Mouse (Mus musculus) liver, embryonic 12.5 days (tissue): ENCODE data around the gene Rnf130. TPM values are rescaled to one million over a fixed set of nuclear protein-coding genes. Genes with fewer than 3 reads are reported as not detected.
A peak's percentile ranks its signal among the peaks of the same experiment; 100 is the strongest.

ENCODE experiments used
- ATAC-seq: fragments of 200-750 bp; cut with Nextera tagmentation; 2 replicates; pipeline ENCODE4 v1.8.0; 2017; ENCODE audit warnings: moderate number of reproducible peaks, mild to moderate bottlenecking, moderate library complexity
- H3K27ac ChIP-seq: fragments of 300-500 bp; sonication (generic); 2 replicates; pipeline ENCODE4 v1.5.1; 2016; ENCODE audit warnings: mild to moderate bottlenecking
- H3K27me3 ChIP-seq: fragments of 300-500 bp; sonication (generic); replicated peaks from 2 replicates; pipeline ENCODE4 v1.6.1; 2016; ENCODE audit warnings: mild to moderate bottlenecking, moderate library complexity
- H3K36me3 ChIP-seq: fragments of 300-500 bp; sonication (generic); 2 replicates; pipeline ENCODE4 v1.6.1; 2016; ENCODE audit warnings: mild to moderate bottlenecking, moderate library complexity
- H3K4me1 ChIP-seq: fragments of 300-500 bp; sonication (generic); 2 replicates; pipeline ENCODE4 v1.6.1; 2016
- H3K4me2 ChIP-seq: fragments of 300-500 bp; sonication (generic); 2 replicates; pipeline ENCODE4 v1.6.1; 2016; ENCODE audit warnings: mild to moderate bottlenecking, moderate library complexity
- H3K4me3 ChIP-seq: fragments of 300-500 bp; sonication (generic); 2 replicates; pipeline ENCODE4 v1.5.1; 2016; ENCODE audit warnings: mild to moderate bottlenecking, moderate library complexity
- H3K9ac ChIP-seq: fragments of 300-500 bp; sonication (generic); 2 replicates; pipeline ENCODE4 v1.6.1; 2016; ENCODE audit warnings: mild to moderate bottlenecking, moderate library complexity
- H3K9me3 ChIP-seq: fragments of 300-500 bp; sonication (generic); replicated peaks from 2 replicates; pipeline ENCODE4 v1.6.1; 2016; ENCODE audit warnings: mild to moderate bottlenecking, moderate library complexity
- WGBS: fragments of 180-500 bp; shearing (Covaris S2); methylation state at CpG from one replicate; pipeline ENCODE4 v1.1.7; 2016; ENCODE audit not compliant: insufficient replicate concordance; 5-methylcytosine and 5-hydroxymethylcytosine counted together
- polyA plus RNA-seq: library from polyadenylated mRNA; unstranded; fragments of >200 nt; fragmentation: Nextera tagmentation; extraction: Ambion mirVana; gene quantifications from 2 replicates; pipeline ENCODE4 v1.2.1, GENCODE M21; 2016

Rnf130 gene
- polyA plus RNA-seq, 1 experiment from 2014 or later: 39.2 TPM

- Histone ChIP-seq H3K4me2 (no peak overlapping the region), H3K4me1 (peaks cover 10% of the 10 kb centered on the region), H3K4me3 (no peak overlapping the region), H3K36me3 (no peaks in the 10 kb centered on the region), H3K27ac (no peak overlapping the region), H3K9ac (no peak overlapping the region), H3K9me3 (no peaks in the 10 kb centered on the region), H3K27me3 (no peaks in the 10 kb centered on the region)
- 78% methylated on average over 8 of the region's 8 CpGs for WGBS
- ATAC-seq: no peak
Measured at GRCm38 (mm10) chr11:50122631-50123081, 97.5 kb downstream of the Rnf130 start.

DNA sequence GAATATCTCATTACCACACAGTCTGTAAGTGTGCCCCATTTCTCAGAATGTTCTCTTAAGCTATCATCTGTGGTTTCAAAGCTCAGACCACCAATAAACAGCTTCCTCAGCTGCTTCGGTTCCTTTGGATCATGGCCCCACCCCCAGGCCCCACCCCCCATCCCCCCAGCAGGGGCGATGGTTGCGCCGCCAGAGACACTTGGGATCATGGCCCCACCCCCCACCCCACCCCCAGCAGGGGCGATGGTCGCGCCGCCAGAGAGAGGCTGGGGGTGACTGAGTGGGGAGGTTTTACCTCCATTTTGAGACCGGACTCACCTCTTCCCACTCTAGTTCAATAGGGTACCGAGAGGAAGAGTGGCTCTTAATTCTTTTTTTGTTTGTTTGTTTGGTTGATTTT, 102.6 kb downstream of the Rnf130 start:
- H3K4me1 ChIP-seq: peaks cover 46% of the 10 kb centered on the region
- peak overlapping the region; percentile 55 for H3K9ac ChIP-seq
- H3K27ac ChIP-seq: no peak overlapping the region
- peak overlapping the region; percentile 49 for H3K4me3 ChIP-seq
- peak overlapping the region; percentile 80 for H3K4me2 ChIP-seq
- H3K9me3 ChIP-seq: no peaks in the 10 kb centered on the region
- ATAC-seq: no peak
- no peaks in the 10 kb centered on the region for H3K27me3 ChIP-seq
- WGBS: 1% methylated on average over 10 of the region's 10 CpGs
- no peaks in the 10 kb centered on the region for H3K36me3 ChIP-seq

DNA sequence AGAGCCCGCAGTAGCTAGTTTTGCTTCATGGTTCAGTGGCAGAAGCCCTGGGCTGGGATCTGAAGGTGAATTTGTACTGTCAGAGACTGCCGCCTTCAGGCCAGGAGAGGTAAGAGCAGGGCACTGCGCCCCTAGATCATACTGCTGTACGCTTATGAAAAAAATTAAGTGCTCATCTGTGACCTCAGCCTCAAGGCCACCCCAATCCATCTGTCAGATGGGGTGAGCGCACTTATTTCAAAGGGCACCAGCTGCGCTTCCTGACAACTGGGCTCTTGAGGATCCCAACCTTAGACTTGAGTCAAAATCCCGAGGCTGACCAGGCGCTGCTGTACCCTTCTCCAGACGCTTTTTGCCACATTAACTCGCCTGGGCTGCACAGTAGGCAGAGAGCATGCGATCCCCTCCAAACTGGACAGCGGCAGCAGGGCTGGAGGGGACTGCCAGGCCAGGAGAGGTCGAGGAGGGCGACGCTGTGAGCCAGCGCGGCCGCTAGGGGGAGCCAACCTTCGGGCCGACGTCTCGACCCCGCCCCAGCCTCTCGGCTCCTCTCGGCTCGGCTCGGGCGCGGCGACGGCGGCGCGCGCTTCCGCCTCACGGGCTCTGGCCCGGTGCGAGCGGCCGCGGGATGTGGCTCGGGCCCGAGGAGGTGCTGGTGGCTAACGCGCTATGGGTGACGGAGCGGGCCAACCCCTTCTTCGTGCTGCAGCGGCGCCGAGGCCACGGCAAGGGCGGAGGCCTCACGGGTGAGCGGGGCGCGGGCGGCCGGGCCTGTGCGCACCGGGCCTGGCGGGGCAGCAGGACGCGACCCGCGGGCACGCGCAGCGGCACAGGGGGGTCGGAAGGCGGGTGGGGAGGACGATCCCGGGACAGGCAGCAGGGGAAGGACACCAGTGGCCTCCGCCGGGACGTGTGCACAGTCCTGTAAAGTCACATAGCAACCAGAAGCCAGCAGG, 105.9 kb downstream of the Rnf130 start, which contains the start of gene Tbc1d9b:
Gene Tbc1d9b (plus strand): TSS at position 586 of the 956 bp plus-strand sequence.
- H3K27me3 ChIP-seq: no peaks in the 10 kb centered on the region
- no peaks in the 10 kb centered on the region for H3K9me3 ChIP-seq
- H3K9ac ChIP-seq: peak within 1 kb of the TSS; percentile 97
- H3K27ac ChIP-seq: peak within 1 kb of the TSS; percentile 91
- H3K4me3 ChIP-seq: peak within 1 kb of the TSS; percentile 90
- H3K4me1 ChIP-seq: peaks cover 67% of the 10 kb centered on the region
- peaks cover 11% of the 10 kb centered on the region for H3K36me3 ChIP-seq
- 4% methylated on average over 75 of the region's 77 CpGs for WGBS
- peak; percentile 91 for ATAC-seq
- peak within 1 kb of the TSS; percentile 90 for H3K4me2 ChIP-seq

GRCm38 (mm10) chr11:50131801-50132201, 106.7 kb downstream of the Rnf130 start:
- H3K27ac ChIP-seq: peak overlapping the region; percentile 91
- H3K36me3 ChIP-seq: peaks cover 18% of the 10 kb centered on the region
- H3K27me3 ChIP-seq: no peaks in the 10 kb centered on the region
- peak overlapping the region; percentile 97 for H3K9ac ChIP-seq
- no peak for ATAC-seq
- H3K4me3 ChIP-seq: peak overlapping the region; percentile 90
- peaks cover 63% of the 10 kb centered on the region for H3K4me1 ChIP-seq
- 14% methylated on average over 10 of the region's 10 CpGs for WGBS
- peak overlapping the region; percentile 90 for H3K4me2 ChIP-seq
- no peaks in the 10 kb centered on the region for H3K9me3 ChIP-seq

GRCm38 (mm10) chr11:50132265-50132664, 107.1 kb downstream of the Rnf130 start:
- Histone ChIP-seq H3K27ac (peak overlapping the region; percentile 91), H3K4me1 (peaks cover 60% of the 10 kb centered on the region), H3K9me3 (no peaks in the 10 kb centered on the region), H3K4me3 (peak overlapping the region; percentile 90), H3K36me3 (peaks cover 21% of the 10 kb centered on the region), H3K27me3 (no peaks in the 10 kb centered on the region), H3K4me2 (peak overlapping the region; percentile 90), H3K9ac (peak overlapping the region; percentile 97)
- 85% methylated on average over 6 of the region's 6 CpGs for WGBS
- no peak for ATAC-seq

DNA sequence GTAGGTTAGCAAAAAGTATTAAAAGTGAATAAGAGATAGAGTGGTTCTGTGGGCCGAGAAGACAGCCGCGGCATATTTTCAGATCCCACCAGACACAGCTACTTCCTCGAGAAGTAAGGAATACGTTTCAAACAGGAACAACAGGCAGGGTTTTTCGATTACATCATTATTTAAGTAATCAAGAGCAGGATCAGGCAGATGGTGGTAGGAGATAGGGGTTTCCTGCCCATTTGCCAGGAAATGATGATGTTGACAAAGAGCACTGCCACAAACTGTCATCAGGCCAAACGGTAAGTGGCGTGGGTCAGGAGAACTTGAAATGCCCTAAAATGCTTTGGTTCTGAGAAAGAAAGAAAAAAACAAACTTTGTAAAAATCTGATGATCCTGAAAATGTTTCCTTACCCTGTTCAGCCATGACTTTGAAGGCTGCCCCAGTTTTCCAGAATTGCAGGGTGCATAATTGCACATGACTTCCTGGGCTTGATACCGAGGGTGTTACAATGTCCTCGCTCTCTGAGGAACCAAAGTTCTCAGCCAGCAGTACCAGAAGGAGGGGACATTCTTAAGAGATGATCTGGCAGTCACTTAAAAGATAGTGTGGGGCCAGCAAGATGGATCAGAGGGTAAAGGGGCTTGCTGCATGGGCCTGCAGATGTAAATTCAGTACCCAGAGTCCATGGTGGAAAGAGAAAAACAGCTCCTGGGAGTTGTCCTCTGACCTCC, 109.2 kb downstream of the Rnf130 start:
- H3K9ac ChIP-seq: no peak overlapping the region
- peaks cover 41% of the 10 kb centered on the region for H3K36me3 ChIP-seq
- H3K27ac ChIP-seq: peak overlapping the region; percentile 70
- H3K4me2 ChIP-seq: peak overlapping the region; percentile 10
- no peak overlapping the region for H3K4me3 ChIP-seq
- ATAC-seq: no peak
- 25% methylated on average over 10 of the region's 10 CpGs for WGBS
- H3K4me1 ChIP-seq: peaks cover 50% of the 10 kb centered on the region
- no peaks in the 10 kb centered on the region for H3K27me3 ChIP-seq
- H3K9me3 ChIP-seq: no peaks in the 10 kb centered on the region

DNA sequence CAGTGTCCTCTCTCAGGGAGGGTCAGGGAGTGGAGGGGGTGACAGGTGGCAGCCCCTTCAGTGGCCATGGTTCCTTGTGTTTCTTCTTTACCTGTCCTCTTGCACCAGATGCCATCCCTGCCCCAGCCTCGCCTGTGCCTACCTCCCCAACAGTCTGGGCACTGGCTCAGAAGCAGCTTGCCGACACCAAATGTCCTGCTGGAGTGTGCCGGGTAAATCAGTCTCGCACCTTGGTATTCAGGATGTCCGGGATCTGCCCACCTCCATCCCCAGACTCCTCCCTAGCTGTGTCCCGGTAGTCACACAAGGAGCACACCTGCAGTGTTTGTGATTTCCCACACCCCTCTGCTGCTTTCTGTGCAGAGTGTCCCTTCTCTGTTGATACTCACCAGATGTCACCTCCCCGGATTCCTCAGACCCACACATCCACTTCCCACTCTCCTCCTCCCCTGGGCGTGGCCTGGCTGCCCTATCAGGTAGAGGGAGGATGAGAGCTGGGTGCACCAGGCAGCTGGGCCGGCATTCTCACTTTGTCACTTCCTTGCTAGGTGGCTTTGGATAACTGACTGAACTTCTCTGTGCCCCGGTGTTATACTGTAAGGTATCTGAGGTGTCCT, 113.2 kb downstream of the Rnf130 start:
- Histone ChIP-seq H3K4me2 (no peak overlapping the region), H3K27me3 (no peaks in the 10 kb centered on the region), H3K9ac (no peak overlapping the region), H3K27ac (no peak overlapping the region), H3K9me3 (no peaks in the 10 kb centered on the region), H3K4me1 (peaks cover 24% of the 10 kb centered on the region), H3K36me3 (peaks cover 81% of the 10 kb centered on the region), H3K4me3 (no peak overlapping the region)
- ATAC-seq: no peak
- 62% methylated on average over 10 of the region's 10 CpGs for WGBS

DNA sequence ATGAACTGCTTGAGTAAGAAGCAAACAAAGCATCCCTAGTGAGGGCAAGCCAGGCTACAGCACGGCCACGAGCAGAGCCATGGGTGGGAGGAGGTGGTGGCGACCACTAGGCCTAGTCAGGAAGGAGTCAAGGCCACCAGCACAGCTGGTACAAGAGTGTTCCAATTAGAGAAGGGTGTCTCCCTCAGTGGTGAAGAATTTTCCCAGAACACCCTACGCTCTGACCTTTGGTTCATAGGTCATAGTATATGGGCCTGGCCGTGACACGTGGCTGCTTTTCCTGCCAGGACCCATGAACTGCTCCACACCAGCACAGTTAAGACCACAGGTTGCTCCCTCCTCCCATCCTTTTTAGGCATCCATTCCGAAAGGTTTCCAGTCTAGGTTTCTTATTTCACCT, 114.4 kb downstream of the Rnf130 start:
- Histone ChIP-seq H3K4me2 (no peak overlapping the region), H3K36me3 (peaks cover 84% of the 10 kb centered on the region), H3K4me3 (no peak overlapping the region), H3K9me3 (no peaks in the 10 kb centered on the region), H3K27ac (no peak overlapping the region), H3K9ac (no peak overlapping the region), H3K4me1 (peaks cover 11% of the 10 kb centered on the region), H3K27me3 (no peaks in the 10 kb centered on the region)
- WGBS: 72% methylated on average over 7 of the region's 7 CpGs
- 0 out of 2 replicates have a peak, but pooled peaks have one; percentile 40 for ATAC-seq

DNA sequence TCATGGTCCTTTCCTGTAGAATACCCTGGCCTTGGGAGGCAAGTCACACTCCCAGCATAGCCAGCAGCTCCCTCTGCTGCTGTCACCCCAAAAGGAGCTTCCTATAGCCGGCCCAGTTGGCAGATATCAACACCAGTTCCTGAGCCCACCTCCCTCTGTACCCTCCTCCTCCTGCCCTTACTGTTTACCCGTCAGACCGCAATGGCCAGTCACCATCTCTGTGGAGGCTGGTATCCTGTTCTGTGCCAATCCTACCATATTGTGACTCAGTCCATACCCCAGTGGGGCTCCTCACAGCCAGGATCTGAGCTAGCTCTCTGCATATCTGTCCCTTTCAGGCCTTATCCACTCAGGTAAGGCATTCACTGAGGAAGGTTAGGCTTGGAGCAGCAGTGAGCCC, 120.4 kb downstream of the Rnf130 start:
- Histone ChIP-seq H3K9me3 (no peaks in the 10 kb centered on the region), H3K9ac (no peak overlapping the region), H3K4me3 (no peak overlapping the region), H3K36me3 (peaks cover 88% of the 10 kb centered on the region), H3K4me2 (no peak overlapping the region), H3K4me1 (peaks cover 6% of the 10 kb centered on the region), H3K27me3 (no peaks in the 10 kb centered on the region), H3K27ac (no peak overlapping the region)
- no peak for ATAC-seq
- 84% methylated on average over 3 of the region's 3 CpGs for WGBS

DNA sequence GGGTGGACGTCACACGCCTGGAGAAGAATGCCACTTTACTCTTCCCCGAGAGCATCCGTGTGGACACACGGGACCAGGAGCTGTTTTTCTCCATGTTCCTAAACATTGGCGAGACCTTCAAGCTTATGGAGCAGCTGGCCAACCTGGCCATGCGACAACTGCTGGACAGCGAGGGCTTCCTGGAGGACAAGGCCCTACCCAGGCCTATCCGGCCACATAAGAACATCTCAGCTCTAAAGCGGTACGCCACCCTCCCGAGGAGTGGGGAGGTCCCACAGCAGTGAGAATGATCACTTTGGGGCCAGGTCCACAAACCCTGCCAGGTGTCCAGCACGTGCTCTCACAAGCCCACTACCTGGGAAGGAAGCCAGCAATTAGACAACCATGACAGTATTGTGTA, 121.0 kb downstream of the Rnf130 start:
- H3K4me2 ChIP-seq: no peak overlapping the region
- H3K4me3 ChIP-seq: no peak overlapping the region
- H3K27ac ChIP-seq: no peak overlapping the region
- 87% methylated on average over 13 of the region's 13 CpGs for WGBS
- H3K4me1 ChIP-seq: peaks cover 6% of the 10 kb centered on the region
- no peaks in the 10 kb centered on the region for H3K9me3 ChIP-seq
- ATAC-seq: no peak
- H3K36me3 ChIP-seq: peaks cover 88% of the 10 kb centered on the region
- H3K9ac ChIP-seq: no peak overlapping the region
- no peaks in the 10 kb centered on the region for H3K27me3 ChIP-seq

DNA sequence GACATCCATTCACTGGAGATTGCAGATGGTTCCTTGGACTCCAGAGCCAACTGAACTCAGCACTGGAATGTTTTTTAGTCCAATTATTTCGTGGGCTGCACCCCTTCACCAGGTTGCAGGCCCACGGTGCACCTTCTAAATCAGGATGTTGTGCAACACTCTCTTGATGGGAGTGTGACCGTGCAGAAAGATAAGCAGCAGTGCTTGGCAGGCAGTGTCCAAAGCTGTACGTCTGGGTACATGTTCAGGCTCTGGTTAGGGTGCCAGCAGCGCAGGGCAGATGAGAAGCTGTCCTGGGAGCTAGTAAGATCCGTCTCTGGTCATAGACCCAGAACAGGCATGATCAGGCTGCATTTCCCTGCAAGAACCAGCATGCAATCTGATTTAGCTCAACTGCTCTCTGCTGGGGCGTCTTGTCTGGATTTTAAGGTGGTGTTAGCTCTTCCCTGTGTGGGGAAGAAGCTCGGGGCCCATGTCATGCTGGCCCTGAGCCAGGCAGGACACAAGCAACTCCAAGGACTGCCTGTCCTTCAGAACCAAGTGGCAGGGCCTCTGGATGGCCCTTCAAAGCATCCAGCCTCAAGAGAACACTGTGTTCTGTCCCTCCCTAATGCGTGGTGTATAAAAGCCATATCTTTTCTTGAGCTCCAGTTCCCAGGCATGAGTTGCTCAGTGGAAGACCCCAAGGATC, 122.3 kb downstream of the Rnf130 start:
- Histone ChIP-seq H3K4me1 (peaks cover 6% of the 10 kb centered on the region), H3K9me3 (no peaks in the 10 kb centered on the region), H3K4me3 (no peak overlapping the region), H3K4me2 (no peak overlapping the region), H3K27me3 (no peaks in the 10 kb centered on the region), H3K27ac (no peak overlapping the region), H3K36me3 (peaks cover 88% of the 10 kb centered on the region), H3K9ac (no peak overlapping the region)
- WGBS: 51% methylated on average over 9 of the region's 9 CpGs
- ATAC-seq: no peak
